Mouse (Mus musculus) MEL-GATA-1-ER (cell line): ENCODE measurements around the gene Uba52.
"Not testable (repeated sequence)": the region's sequence is repeated elsewhere in the genome, so short reads cannot be mapped to it uniquely, and the experiment has no call there.

Source experiments
- DNase-seq: peaks from one replicate; pipeline ENCODE4 v3.0.0-alpha.2; 2012; ENCODE audit warnings: low read depth; ENCODE audit errors: extremely low read depth

Gene Uba52

GRCm38 (mm10) chr8:70534281-70534680, 23.7 kb upstream of the Uba52 start:
- no peak for DNase-seq

GRCm38 (mm10) chr8:70530314-70530713, 19.7 kb upstream of the Uba52 start:
- no peak for DNase-seq

DNA sequence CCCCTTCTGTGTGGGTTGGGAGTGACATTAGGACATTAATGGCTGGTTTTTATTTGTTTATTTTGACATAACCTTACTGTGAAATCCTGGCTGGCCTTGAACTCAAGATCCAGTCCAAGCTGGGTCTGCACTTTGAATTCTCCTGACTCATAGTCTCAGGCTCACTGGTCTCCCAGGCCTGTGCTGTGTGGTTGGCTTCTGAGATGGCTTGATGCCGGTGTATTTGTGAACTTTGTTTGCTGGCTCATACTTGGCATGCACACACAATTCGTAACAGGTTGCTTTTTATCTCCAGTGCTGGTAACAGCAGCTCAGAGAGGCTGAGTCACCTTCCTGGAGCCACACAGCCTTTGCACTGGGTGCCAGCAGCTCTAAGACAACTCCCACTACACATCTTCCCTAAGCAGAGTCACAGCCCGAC, 19.1 kb upstream of the Uba52 start:
- DNase-seq: no peak

DNA sequence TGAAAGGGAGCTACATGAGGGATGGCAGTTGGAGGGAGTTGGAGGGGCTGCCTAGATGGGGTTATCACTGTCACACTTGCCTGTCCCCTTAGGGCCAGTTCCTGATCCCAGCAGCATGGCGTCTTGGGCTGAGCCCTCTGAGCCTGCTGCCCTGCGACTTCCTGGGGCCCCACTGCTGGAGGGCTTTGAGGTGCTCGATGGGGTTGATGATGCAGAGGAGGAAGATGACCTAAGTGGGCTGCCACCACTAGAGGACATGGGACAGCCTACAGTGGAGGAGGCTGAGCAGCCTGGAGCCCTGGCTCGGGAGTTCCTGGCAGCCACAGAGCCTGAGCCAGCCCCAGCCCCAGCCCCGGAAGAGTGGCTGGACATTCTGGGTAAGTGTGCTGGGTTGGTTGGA, 18.7 kb upstream of the Uba52 start:
- no peak for DNase-seq

GRCm38 (mm10) chr8:70528182-70528797, 17.7 kb upstream of the Uba52 start:
- no peak for DNase-seq

DNA sequence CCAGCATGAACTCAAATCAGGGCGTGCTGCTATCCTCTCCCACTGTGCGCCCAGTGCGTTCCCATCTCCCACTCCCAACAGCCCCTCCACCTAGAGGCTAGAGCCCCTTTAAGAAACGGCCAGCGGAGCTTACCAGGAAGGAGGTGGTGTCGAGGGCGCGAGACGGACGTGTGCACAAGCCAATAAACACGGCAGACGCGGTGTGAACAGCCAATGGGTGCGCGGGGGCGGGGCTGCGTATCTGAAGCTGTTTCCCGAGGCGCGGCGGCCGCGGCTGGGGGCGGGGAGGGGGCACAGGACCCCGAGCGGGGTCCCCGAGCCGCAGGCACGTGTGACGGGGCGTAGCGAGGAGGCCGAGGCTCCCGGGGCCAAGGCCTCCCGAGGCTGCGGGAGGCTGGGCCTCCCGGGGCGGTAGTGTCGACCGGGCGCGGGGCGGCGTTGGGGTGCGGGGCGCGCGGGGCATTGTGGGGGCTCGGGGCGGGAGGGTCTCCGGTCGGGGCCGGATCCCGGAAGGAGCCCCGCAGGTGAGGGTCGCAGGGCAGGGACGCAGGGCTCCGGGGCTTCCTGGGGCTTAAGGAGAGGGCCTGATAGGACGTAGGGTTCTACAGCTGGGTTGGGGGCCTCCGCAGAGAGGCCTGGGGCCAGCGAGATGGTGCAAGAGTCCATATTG, 17.0 kb upstream of the Uba52 start, which contains the start of the genes Fkbp8 and Kxd1:
Fkbp8 (plus strand) TSS at position 213 of the 670 bp plus-strand sequence.
Kxd1 (minus strand) TSS at position 445 of the 670 bp plus-strand sequence.
- peak; percentile 80 for DNase-seq

DNA sequence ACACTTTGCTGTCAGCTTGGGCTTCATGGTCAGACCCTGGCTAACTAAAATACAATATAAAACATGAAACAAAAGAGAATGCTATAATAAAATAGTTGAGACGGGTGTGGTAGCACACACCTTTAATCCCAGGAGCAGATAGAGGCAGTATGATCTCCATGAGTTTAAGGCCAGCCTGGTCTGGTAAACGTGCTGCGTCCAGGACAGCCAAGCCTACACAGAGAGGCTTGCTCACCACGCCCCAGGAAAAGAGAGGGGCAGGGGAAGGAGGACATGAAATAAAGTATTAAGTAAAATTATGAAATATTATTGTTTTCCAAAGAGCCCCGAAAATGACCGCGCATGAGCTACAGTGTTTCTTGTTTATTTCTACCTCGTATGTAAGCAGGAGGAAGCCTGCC, 16.5 kb upstream of the Uba52 start:
- no peak for DNase-seq

DNA sequence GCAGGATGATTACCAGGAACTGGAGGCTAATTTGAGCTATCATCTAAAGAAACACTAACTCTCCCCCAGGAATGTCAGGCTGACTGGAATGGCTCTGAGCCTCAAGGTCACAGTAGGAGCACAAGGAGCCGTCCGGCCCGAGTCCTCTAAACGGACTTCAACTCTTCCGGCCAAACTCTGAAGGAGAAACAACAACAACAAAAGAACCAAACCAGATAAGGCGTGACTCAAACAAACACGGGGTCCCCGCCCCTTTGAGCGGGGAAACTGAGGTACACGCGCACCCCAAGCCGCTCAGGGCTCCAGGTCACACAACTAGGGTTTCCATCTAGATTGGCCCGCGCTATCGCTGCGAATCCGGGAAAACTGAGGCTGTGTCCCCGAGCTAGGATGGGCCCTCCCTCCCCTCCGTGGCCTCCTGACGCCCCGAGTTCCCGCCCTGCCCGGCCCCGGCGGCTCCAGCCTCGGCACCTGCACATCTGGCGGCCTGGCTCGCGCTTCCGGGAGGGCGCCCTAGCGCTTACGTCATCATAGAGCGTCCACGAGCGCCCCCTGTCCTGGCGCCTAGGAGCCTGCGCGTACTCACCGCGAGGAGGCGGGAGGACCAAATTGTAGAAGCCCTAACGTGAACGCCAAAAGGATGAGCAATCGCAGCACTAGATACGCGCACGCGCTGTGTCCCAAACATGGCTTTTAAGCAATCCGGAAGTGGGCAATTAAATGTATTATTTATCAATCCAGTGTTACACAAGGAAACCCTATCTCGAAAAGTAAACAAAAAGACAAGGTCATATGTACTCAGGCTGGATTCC, 12.2 kb upstream of the Uba52 start:
- peak; percentile 95 for DNase-seq

- DNase-seq: no peak
Measured at GRCm38 (mm10) chr8:70519606-70520005, 9.0 kb upstream of the Uba52 start.

- DNase-seq: no peak
Measured at GRCm38 (mm10) chr8:70519043-70519442, 8.4 kb upstream of the Uba52 start.

DNA sequence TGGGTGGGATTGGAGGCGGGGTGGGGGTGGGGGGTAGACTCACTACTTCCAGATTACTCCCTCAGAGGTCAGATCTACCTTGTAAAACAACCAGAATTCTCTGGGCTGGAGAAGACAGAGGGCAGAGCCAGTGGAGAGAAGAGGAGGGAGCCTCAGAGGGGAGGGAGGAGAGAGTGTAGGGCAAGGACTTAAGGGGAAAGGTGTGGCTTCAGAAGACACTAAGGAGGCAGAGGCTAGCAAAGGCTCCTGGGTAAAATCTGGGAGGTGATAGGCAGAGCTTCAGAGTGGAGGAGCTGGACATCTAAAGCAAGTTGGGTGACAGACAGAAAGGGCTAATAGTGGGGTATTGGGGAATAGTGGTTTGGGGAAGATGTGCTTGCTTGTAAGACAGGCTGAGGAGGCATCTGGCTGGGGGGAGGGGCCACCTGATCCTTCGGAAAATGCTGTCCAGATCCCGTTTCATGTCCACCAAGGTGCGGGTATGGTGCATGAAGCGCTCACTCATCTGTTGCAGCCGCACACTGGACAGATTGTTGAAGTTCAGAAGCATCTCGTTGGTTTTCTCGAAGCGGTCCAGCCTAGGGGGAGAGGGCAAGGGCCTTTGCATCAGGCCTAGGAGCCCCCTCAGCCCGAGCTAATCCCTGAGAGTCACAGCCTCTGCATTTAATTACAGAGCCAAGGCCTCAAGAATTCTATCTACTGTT, 7.5 kb upstream of the Uba52 start:
- no peak for DNase-seq

GRCm38 (mm10) chr8:70513441-70513840, 2.8 kb upstream of the Uba52 start:
- no peak for DNase-seq

DNA sequence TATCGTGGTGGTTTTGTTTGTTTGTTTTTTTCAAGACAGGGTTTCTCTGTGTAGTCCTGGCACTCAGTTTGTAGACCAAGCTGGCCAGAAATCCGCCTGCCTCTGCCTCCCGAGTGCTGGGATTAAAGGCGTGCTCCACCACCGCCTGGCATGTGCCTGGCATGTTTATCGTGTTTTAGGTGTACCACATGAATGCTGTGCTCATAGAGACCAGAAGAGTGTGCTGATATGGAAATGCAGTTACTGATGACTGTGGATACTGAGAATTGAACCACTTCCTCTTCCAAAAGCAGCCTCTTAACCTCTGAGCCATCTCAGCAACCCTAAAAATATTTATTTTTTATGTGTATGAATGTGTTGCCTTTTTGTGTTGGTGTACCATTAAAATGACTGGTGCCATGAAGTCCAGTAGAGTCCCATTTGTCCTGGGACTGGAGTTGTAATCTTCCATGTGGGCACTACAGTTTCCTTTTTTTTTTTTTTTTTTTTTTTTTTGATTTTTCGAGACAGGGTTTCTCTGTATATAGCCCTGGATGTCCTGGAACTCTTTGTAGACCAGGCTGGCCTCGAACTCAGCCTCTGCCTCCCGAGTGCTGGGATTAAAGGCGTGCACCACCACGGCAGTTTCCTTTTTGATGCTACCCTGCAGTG, 1.8 kb upstream of the Uba52 start:
- peak; percentile 84 for DNase-seq

- no peak for DNase-seq
Measured at GRCm38 (mm10) chr8:70511770-70512169, 1.2 kb upstream of the Uba52 start.

DNA sequence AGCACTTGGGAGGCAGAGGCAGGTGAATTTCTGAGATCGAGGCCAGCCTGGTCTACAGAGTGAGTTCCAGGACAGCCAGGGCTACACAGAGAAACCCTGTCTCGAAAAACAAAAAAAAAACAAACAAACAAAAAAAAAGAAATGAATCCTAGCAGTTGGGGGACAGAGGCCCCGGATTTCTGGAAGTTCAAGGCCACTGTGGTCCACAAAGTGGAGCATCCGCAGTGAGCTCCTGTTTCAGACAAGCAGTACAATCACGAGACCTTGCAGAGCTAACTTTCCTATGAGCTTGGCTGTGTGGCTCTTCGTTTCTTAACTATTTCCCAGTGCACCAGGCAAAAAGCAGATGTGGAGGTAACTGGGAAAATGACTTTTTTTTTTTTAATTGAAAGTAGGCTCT, 573 bp upstream of the Uba52 start:
- DNase-seq: not testable (repeated sequence)

- DNase-seq: no peak
Measured at GRCm38 (mm10) chr8:70509281-70509952, 1.2 kb downstream of the Uba52 start.

DNA sequence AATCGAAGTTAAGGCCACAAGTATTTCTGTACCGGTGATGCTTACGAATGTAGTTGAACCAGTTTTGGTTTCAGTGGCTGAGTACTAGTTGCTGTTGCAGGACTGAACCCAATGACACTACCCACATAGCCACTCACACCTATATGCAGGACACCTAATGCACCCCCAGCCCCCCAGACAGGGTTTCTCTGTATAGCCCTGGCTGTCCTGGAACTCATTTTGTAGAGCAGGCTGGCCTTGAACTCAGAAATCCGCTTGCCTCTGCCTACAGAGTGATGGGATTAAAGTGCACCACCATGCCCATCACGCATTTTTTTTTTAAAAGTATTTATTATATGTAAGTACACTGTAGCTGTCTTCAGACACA, 3.6 kb downstream of the Uba52 start:
- no peak for DNase-seq

DNA sequence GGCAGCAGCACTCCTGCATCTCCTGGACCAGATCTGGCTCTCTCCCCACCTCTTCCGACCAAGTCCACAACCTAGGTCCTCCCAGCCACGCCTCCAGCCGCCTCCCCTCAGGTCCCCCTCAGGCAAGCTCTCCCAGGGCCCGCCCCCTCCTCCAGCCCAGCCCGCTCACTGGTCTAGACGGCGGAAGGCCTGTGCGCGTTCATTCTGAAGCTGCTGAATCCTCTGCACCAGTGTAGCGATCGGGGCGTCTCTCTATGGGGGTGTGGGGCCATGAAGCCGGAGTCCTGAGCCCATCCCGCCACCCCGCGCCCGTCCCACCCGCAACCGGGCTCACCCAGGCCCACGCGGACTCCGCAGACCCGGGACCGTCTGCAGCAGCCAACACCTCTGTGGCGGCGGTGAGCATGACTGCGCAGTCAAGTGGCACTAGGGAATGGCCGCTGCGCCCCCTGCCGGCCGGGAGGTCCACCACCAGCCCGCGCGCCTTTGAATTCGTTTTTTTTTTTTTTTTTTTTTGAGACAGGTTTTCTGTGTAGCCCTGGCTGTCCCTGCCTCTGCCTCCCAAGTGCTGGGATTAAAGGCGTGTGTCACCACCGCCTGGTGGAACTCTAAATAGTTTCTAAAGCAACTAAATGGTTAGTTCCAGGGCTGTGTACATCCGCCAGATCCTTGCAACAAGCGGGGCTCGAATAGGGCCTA, 4.1 kb downstream of the Uba52 start, which contains the start of gene Rex1bd:
Rex1bd (minus strand) TSS at position 425 of the 699 bp plus-strand sequence.
- peak; percentile 88 for DNase-seq

DNA sequence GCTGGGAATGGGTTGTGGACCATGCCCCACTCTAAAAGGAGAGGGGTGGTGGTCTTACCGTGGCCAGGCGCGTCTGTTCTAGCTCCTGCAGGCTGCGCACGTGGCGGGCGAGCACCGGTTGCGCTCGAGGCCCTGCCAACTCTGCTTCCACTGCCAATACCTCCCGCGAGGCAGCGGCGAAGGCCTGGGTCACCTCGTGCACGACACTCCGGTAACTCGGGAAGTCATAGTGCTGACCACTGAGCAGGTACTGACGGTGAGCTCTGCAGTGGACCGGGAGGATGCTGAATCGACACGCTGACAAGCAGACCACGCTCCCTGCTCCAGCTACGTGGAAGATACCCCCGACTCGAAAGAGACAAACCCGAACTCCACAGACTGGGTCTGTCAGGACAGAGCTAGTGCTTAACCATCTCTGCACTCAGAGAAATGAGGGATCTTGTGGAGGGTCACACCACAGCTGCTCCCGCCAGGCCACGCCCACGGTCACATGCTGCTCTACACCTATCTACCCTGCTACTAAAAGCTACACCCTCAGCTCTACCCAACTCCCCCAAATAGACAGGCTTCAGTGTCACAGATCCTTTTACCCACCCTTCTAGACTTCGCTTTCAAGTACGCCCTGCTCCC, 4.8 kb downstream of the Uba52 start:
- no peak for DNase-seq
